Mouse (Mus musculus) small intestine, adult 2 months (tissue): ENCODE results near the gene Lgals8. TPM values are rescaled to one million over a fixed set of nuclear protein-coding genes. Genes with fewer than 3 reads are reported as not detected.

Experiments used
- H3K27ac ChIP-seq: fragments of 200-500 bp; 2 replicates; pipeline ENCODE4 v1.5.1; 2012; ENCODE audit warnings: low read depth, low read length, control low read depth, inconsistent platforms; ENCODE audit not compliant: insufficient read depth
- H3K27me3 ChIP-seq: fragments of 200-500 bp; 2 replicates; pipeline ENCODE4 v1.6.1; 2012; ENCODE audit warnings: mild to moderate bottlenecking, moderate library complexity, low read length, inconsistent platforms; ENCODE audit not compliant: control insufficient read depth, insufficient read depth
- H3K36me3 ChIP-seq: fragments of 200-500 bp; 2 replicates; pipeline ENCODE4 v1.6.1; 2012; ENCODE audit warnings: mild to moderate bottlenecking, low read length, control low read depth, inconsistent platforms; ENCODE audit not compliant: control insufficient read depth, insufficient read depth
- H3K4me1 ChIP-seq: fragments of 200-500 bp; 2 replicates; pipeline ENCODE4 v1.6.1; 2012; ENCODE audit warnings: low read length, inconsistent platforms, mixed read lengths; ENCODE audit not compliant: control insufficient read depth, insufficient read depth, insufficient read length
- H3K4me3 ChIP-seq: fragments of 200-500 bp; 2 replicates; pipeline ENCODE4 v1.5.1; 2012; ENCODE audit warnings: low read depth, mild to moderate bottlenecking, control low read depth, inconsistent platforms, low read length, moderate library complexity
- CTCF ChIP-seq: fragments of 200-500 bp; IDR thresholded peaks from 2 replicates; pipeline ENCODE4 v1.5.1; 2012; ENCODE audit warnings: low read depth, mild to moderate bottlenecking, control low read depth, inconsistent platforms, low read length, moderate library complexity, mixed read lengths; ENCODE audit not compliant: insufficient replicate concordance, insufficient read length; ENCODE audit errors: extremely low read depth
- POLR2A ChIP-seq: fragments of 200-500 bp; IDR thresholded peaks from 2 replicates; pipeline ENCODE4 v1.6.1; 2012; ENCODE audit warnings: low read depth, mild to moderate bottlenecking, control low read depth, inconsistent platforms, low read length, moderate library complexity
- WGBS: fragments of 180-500 bp; shearing (Covaris S2); methylation state at CpG from one replicate; pipeline ENCODE4 v1.1.7; 2018; 5-methylcytosine and 5-hydroxymethylcytosine counted together
- polyA plus RNA-seq: library from polyadenylated mRNA; depleted of rRNA; stranded (reverse); fragments of >200 nt; gene quantifications from 2 replicates; pipeline ENCODE4 v1.2.3, GENCODE M21; 2012; rRNA removed

Lgals8 gene
- polyA plus RNA-seq, result 8.9 and 23.1 TPM in 2 replicates

GRCm38 (mm10) chr13:12464844-12465243, at the start of gene Lgals8:
TSS of gene Lgals8 (minus strand) at chr13:12464944.
- TF ChIP-seq CTCF (no peak), POLR2A (no peak)
- Histone ChIP-seq H3K27ac (no peak within 1 kb of the TSS), H3K27me3 (no peaks in the 10 kb centered on the region), H3K36me3 (no peaks in the 10 kb centered on the region), H3K4me1 (no peaks in the 10 kb centered on the region; the same call in 1 of the 2 replicates), H3K4me3 (no peak within 1 kb of the TSS)
- WGBS, result 77% methylated on average over 1 of the region's 1 CpGs

- 62% methylated on average over 9 of the region's 9 CpGs for WGBS
Measured at GRCm38 (mm10) chr13:12511189-12511965, 46.6 kb upstream of the Lgals8 start.

GRCm38 (mm10) chr13:12510032-12510431, 45.3 kb upstream of the Lgals8 start:
- no peaks in the 10 kb centered on the region for H3K36me3 ChIP-seq
- H3K27ac ChIP-seq, result no peak overlapping the region
- no peaks in the 10 kb centered on the region for H3K27me3 ChIP-seq
- WGBS, result 44% methylated on average over 6 of the region's 6 CpGs
- TF ChIP-seq CTCF (no peak), POLR2A (no peak)
- H3K4me3 ChIP-seq, result no peak overlapping the region
- no peaks in the 10 kb centered on the region for H3K4me1 ChIP-seq

More at GRCm38 (mm10) chr13:12511189-12511965, 46.6 kb upstream of the Lgals8 start:
- Histone ChIP-seq H3K4me1 (no peaks in the 10 kb centered on the region), H3K27ac (no peak overlapping the region), H3K4me3 (no peak overlapping the region), H3K36me3 (no peaks in the 10 kb centered on the region), H3K27me3 (no peaks in the 10 kb centered on the region)
- TF ChIP-seq POLR2A, result no peak
- TF ChIP-seq CTCF, result no peak

- Histone ChIP-seq H3K27me3 (no peaks in the 10 kb centered on the region), H3K4me3 (no peak overlapping the region), H3K36me3 (no peaks in the 10 kb centered on the region), H3K27ac (no peak overlapping the region), H3K4me1 (no peaks in the 10 kb centered on the region)
- TF ChIP-seq POLR2A (no peak), CTCF (no peak)
- WGBS, result 84% methylated on average over 6 of the region's 6 CpGs
Measured at GRCm38 (mm10) chr13:12507426-12507825, 42.7 kb upstream of the Lgals8 start.

- Histone ChIP-seq H3K4me1 (no peaks in the 10 kb centered on the region), H3K27me3 (no peaks in the 10 kb centered on the region), H3K4me3 (no peak overlapping the region), H3K27ac (no peak overlapping the region), H3K36me3 (no peaks in the 10 kb centered on the region)
- WGBS, result 70% methylated on average over 3 of the region's 3 CpGs
- TF ChIP-seq CTCF (no peak), POLR2A (no peak)
Measured at GRCm38 (mm10) chr13:12505359-12505758, 40.6 kb upstream of the Lgals8 start.

GRCm38 (mm10) chr13:12503238-12503751, 38.6 kb upstream of the Lgals8 start:
- no peak for TF ChIP-seq CTCF
- TF ChIP-seq POLR2A, result no peak
- no peaks in the 10 kb centered on the region for H3K36me3 ChIP-seq
- WGBS, result 69% methylated on average over 11 of the region's 11 CpGs
- H3K27ac ChIP-seq, result no peak overlapping the region
- H3K4me1 ChIP-seq, result no peaks in the 10 kb centered on the region
- no peak overlapping the region for H3K4me3 ChIP-seq
- no peaks in the 10 kb centered on the region for H3K27me3 ChIP-seq

GRCm38 (mm10) chr13:12502665-12503237, 38.0 kb upstream of the Lgals8 start:
- Histone ChIP-seq H3K36me3 (no peaks in the 10 kb centered on the region), H3K4me1 (no peaks in the 10 kb centered on the region), H3K27me3 (no peaks in the 10 kb centered on the region), H3K27ac (no peak overlapping the region), H3K4me3 (no peak overlapping the region)
- no peak for TF ChIP-seq POLR2A
- TF ChIP-seq CTCF, result no peak
- WGBS, result 44% methylated on average over 4 of the region's 4 CpGs
